Mouse (Mus musculus): Measurements from ENCODE around the gene Kif28.
A peak's percentile ranks its signal among the peaks of the same experiment; 100 is the strongest.
"Not testable (repeated sequence)": the region's sequence is repeated elsewhere in the genome, so short reads cannot be mapped to it uniquely, and the experiment has no call there.

The Kif28 gene

GRCm38 (mm10) chr1:179745171-179745570 lies at the start of gene Kif28:
Kif28 (minus strand) TSS chr1:179745271.
- DNase-seq (ENCODE audit: extremely low read depth, low read depth), result no peak

- DNase-seq (ENCODE audit: extremely low read depth, low read depth), result no peak
Observed at GRCm38 (mm10) chr1:179787281-179787680, 42.2 kb upstream of the Kif28 start.

- no peak for DNase-seq (ENCODE audit: extremely low read depth, low read depth)
Observed at GRCm38 (mm10) chr1:179785502-179785901, 40.4 kb upstream of the Kif28 start.

- DNase-seq (ENCODE audit: extremely low read depth, low read depth), result no peak
Observed at GRCm38 (mm10) chr1:179784098-179784497, 39.0 kb upstream of the Kif28 start.

GRCm38 (mm10) chr1:179776831-179777230 lies 31.8 kb upstream of the Kif28 start:
- DNase-seq (ENCODE audit: extremely low read depth, low read depth), result no peak

GRCm38 (mm10) chr1:179760553-179760952 lies 15.5 kb upstream of the Kif28 start:
- DNase-seq (ENCODE audit: extremely low read depth, low read depth), result peak; percentile 31

- no peak for DNase-seq (ENCODE audit: extremely low read depth, low read depth)
Observed at GRCm38 (mm10) chr1:179760086-179760485, 15.0 kb upstream of the Kif28 start.

GRCm38 (mm10) chr1:179756477-179756876 lies 11.4 kb upstream of the Kif28 start:
- DNase-seq (ENCODE audit: extremely low read depth, low read depth), result no peak

- no peak for DNase-seq (ENCODE audit: extremely low read depth, low read depth)
Observed at GRCm38 (mm10) chr1:179753006-179753405, 7.9 kb upstream of the Kif28 start.

- no peak for DNase-seq (ENCODE audit: extremely low read depth, low read depth)
Observed at GRCm38 (mm10) chr1:179752276-179752675, 7.2 kb upstream of the Kif28 start.

- DNase-seq (ENCODE audit: extremely low read depth, low read depth), result no peak
Observed at GRCm38 (mm10) chr1:179743593-179744193, 1.4 kb downstream of the Kif28 start.

GRCm38 (mm10) chr1:179736483-179736882 lies 8.6 kb downstream of the Kif28 start:
- no peak for DNase-seq (ENCODE audit: extremely low read depth, low read depth)

GRCm38 (mm10) chr1:179734500-179735474 lies 10.3 kb downstream of the Kif28 start:
- DNase-seq (ENCODE audit: extremely low read depth, low read depth), result peak; percentile 72

GRCm38 (mm10) chr1:179731391-179731790 lies 13.7 kb downstream of the Kif28 start:
- no peak for DNase-seq (ENCODE audit: extremely low read depth, low read depth)

- DNase-seq (ENCODE audit: extremely low read depth, low read depth), result no peak
Observed at GRCm38 (mm10) chr1:179728661-179729060, 16.4 kb downstream of the Kif28 start.

- DNase-seq (ENCODE audit: extremely low read depth, low read depth), result no peak
Observed at GRCm38 (mm10) chr1:179722811-179723469, 22.1 kb downstream of the Kif28 start.

GRCm38 (mm10) chr1:179715786-179716185 lies 29.3 kb downstream of the Kif28 start:
- DNase-seq (ENCODE audit: extremely low read depth, low read depth), result peak; percentile 73

GRCm38 (mm10) chr1:179715289-179715688 lies 29.8 kb downstream of the Kif28 start:
- not testable (repeated sequence) for DNase-seq (ENCODE audit: extremely low read depth, low read depth)

- no peak for DNase-seq (ENCODE audit: extremely low read depth, low read depth)
Observed at GRCm38 (mm10) chr1:179713367-179713766, 31.7 kb downstream of the Kif28 start.

GRCm38 (mm10) chr1:179712658-179713057 lies 32.4 kb downstream of the Kif28 start:
- DNase-seq (ENCODE audit: extremely low read depth, low read depth), result no peak

GRCm38 (mm10) chr1:179710739-179711138 lies 34.3 kb downstream of the Kif28 start:
- peak; percentile 36 for DNase-seq (ENCODE audit: extremely low read depth, low read depth)

- DNase-seq (ENCODE audit: extremely low read depth, low read depth), result no peak
Observed at GRCm38 (mm10) chr1:179709390-179709789, 35.7 kb downstream of the Kif28 start.
